Mouse (Mus musculus) lung, adult 2 months (tissue): ENCODE measurements around the gene Grcc10. TPM values are rescaled to one million over a fixed set of nuclear protein-coding genes. Genes with fewer than 3 reads are reported as not detected.

Experiments used
- DNase-seq: peaks from one replicate; pipeline ENCODE4 v3.0.0; 2022
- H3K4me1 ChIP-seq: fragments of 200-500 bp; 2 replicates; pipeline ENCODE4 v1.6.1; 2011; ENCODE audit warnings: low read length; ENCODE audit not compliant: control insufficient read depth, insufficient read depth
- H3K4me3 ChIP-seq: fragments of 200-500 bp; replicated peaks from 2 replicates; pipeline ENCODE3; 2011; ENCODE audit warnings: low read depth, mild to moderate bottlenecking, control low read depth, low read length; ENCODE audit errors: extremely low read depth
- CTCF ChIP-seq: fragments of 200-500 bp; IDR thresholded peaks from 2 replicates; pipeline ENCODE4 v1.5.1; 2011; ENCODE audit warnings: mild to moderate bottlenecking, low read length, control low read depth; ENCODE audit not compliant: insufficient read depth
- POLR2A ChIP-seq: fragments of 200-500 bp; IDR thresholded peaks from 2 replicates; pipeline ENCODE4 v1.6.1; 2011; ENCODE audit warnings: low read depth, mild to moderate bottlenecking, control low read depth, low read length, borderline replicate concordance; ENCODE audit errors: extremely low read depth
- WGBS: fragments of 180-500 bp; shearing (Covaris S2); methylation state at CpG from one replicate; pipeline ENCODE4 v1.1.7; 2018; 5-methylcytosine and 5-hydroxymethylcytosine counted together
- polyA plus RNA-seq: library from polyadenylated mRNA; depleted of rRNA; stranded (reverse); fragments of >200 nt; gene quantifications from 2 replicates; pipeline ENCODE4 v1.2.3, GENCODE M21; 2012

The Grcc10 gene
- polyA plus RNA-seq, 1 experiment = 226 TPM

GRCm38 (mm10) chr6:124704417-124704816 lies 36.8 kb downstream of the Grcc10 start:
- no peak overlapping the region for H3K4me3 ChIP-seq
- WGBS = 89% methylated on average over 2 of the region's 2 CpGs
- DNase-seq = no peak
- no peak for TF ChIP-seq CTCF
- no peak for TF ChIP-seq POLR2A
- no peaks in the 10 kb centered on the region for H3K4me1 ChIP-seq

GRCm38 (mm10) chr6:124703789-124704188 lies 37.4 kb downstream of the Grcc10 start:
- no peaks in the 10 kb centered on the region for H3K4me1 ChIP-seq
- 62% methylated on average over 7 of the region's 7 CpGs for WGBS
- DNase-seq = no peak
- no peak overlapping the region for H3K4me3 ChIP-seq
- no peak for TF ChIP-seq CTCF
- no peak for TF ChIP-seq POLR2A

GRCm38 (mm10) chr6:124702784-124703103 lies 38.4 kb downstream of the Grcc10 start:
- 38% methylated on average over 3 of the region's 3 CpGs for WGBS
- no peak for TF ChIP-seq POLR2A
- TF ChIP-seq CTCF = peak; percentile 91
- H3K4me1 ChIP-seq = no peaks in the 10 kb centered on the region
- DNase-seq = peak; percentile 63
- H3K4me3 ChIP-seq = no peak overlapping the region

GRCm38 (mm10) chr6:124702102-124702783 lies 38.9 kb downstream of the Grcc10 start:
- no peak for DNase-seq
- TF ChIP-seq POLR2A = no peak
- no peak for TF ChIP-seq CTCF
- H3K4me1 ChIP-seq = no peaks in the 10 kb centered on the region
- no peak overlapping the region for H3K4me3 ChIP-seq
- WGBS = 88% methylated on average over 17 of the region's 17 CpGs

- no peak overlapping the region for H3K4me3 ChIP-seq
- 82% methylated on average over 8 of the region's 8 CpGs for WGBS
- no peaks in the 10 kb centered on the region for H3K4me1 ChIP-seq
- no peak for TF ChIP-seq CTCF
- TF ChIP-seq POLR2A = no peak
- no peak for DNase-seq
Measured at GRCm38 (mm10) chr6:124701338-124701737, 39.8 kb downstream of the Grcc10 start.

GRCm38 (mm10) chr6:124699962-124700610 lies 41.1 kb downstream of the Grcc10 start:
- TF ChIP-seq POLR2A (no peak), CTCF (no peak)
- H3K4me1 ChIP-seq = no peaks in the 10 kb centered on the region
- 63% methylated on average over 11 of the region's 11 CpGs for WGBS
- DNase-seq = peak; percentile 40
- H3K4me3 ChIP-seq = no peak overlapping the region

GRCm38 (mm10) chr6:124699366-124699765 lies 41.8 kb downstream of the Grcc10 start:
- TF ChIP-seq POLR2A = no peak
- WGBS = 89% methylated on average over 4 of the region's 4 CpGs
- Histone ChIP-seq H3K4me1 (peaks cover 4% of the 10 kb centered on the region), H3K4me3 (no peak overlapping the region)
- no peak for DNase-seq

GRCm38 (mm10) chr6:124698751-124699150 lies 42.4 kb downstream of the Grcc10 start:
- peaks cover 10% of the 10 kb centered on the region for H3K4me1 ChIP-seq
- DNase-seq = no peak
- no peak for TF ChIP-seq POLR2A
- no peak for TF ChIP-seq CTCF
- no peak overlapping the region for H3K4me3 ChIP-seq
- WGBS = 75% methylated on average over 6 of the region's 6 CpGs

GRCm38 (mm10) chr6:124696441-124697150 lies 44.6 kb downstream of the Grcc10 start:
- H3K4me3 ChIP-seq = no peak overlapping the region
- no peak for TF ChIP-seq POLR2A
- no peak for TF ChIP-seq CTCF
- H3K4me1 ChIP-seq = peaks cover 17% of the 10 kb centered on the region
- no peak for DNase-seq
- WGBS = 82% methylated on average over 7 of the region's 7 CpGs
